Mouse (Mus musculus) lung, adult 2 months (tissue): ENCODE data around the gene Epas1. TPM values are rescaled to one million over a fixed set of nuclear protein-coding genes. Genes with fewer than 3 reads are reported as not detected.

Experiments
- DNase-seq: peaks from one replicate; pipeline ENCODE4 v3.0.0; 2022
- H3K4me1 ChIP-seq: fragments of 200-500 bp; 2 replicates; pipeline ENCODE4 v1.6.1; 2011; ENCODE audit warnings: low read length; ENCODE audit not compliant: control insufficient read depth, insufficient read depth
- H3K4me3 ChIP-seq: fragments of 200-500 bp; replicated peaks from 2 replicates; pipeline ENCODE3; 2011; ENCODE audit warnings: low read depth, mild to moderate bottlenecking, control low read depth, low read length; ENCODE audit errors: extremely low read depth
- CTCF ChIP-seq: fragments of 200-500 bp; IDR thresholded peaks from 2 replicates; pipeline ENCODE4 v1.5.1; 2011; ENCODE audit warnings: mild to moderate bottlenecking, low read length, control low read depth; ENCODE audit not compliant: insufficient read depth
- POLR2A ChIP-seq: fragments of 200-500 bp; IDR thresholded peaks from 2 replicates; pipeline ENCODE4 v1.6.1; 2011; ENCODE audit warnings: low read depth, mild to moderate bottlenecking, control low read depth, low read length, borderline replicate concordance; ENCODE audit errors: extremely low read depth
- WGBS: fragments of 180-500 bp; shearing (Covaris S2); methylation state at CpG from one replicate; pipeline ENCODE4 v1.1.7; 2018; 5-methylcytosine and 5-hydroxymethylcytosine counted together
- polyA plus RNA-seq: library from polyadenylated mRNA; depleted of rRNA; stranded (reverse); fragments of >200 nt; gene quantifications from 2 replicates; pipeline ENCODE4 v1.2.3, GENCODE M21; 2012

The Epas1 gene
- polyA plus RNA-seq, 1 experiment: 943 TPM

DNA sequence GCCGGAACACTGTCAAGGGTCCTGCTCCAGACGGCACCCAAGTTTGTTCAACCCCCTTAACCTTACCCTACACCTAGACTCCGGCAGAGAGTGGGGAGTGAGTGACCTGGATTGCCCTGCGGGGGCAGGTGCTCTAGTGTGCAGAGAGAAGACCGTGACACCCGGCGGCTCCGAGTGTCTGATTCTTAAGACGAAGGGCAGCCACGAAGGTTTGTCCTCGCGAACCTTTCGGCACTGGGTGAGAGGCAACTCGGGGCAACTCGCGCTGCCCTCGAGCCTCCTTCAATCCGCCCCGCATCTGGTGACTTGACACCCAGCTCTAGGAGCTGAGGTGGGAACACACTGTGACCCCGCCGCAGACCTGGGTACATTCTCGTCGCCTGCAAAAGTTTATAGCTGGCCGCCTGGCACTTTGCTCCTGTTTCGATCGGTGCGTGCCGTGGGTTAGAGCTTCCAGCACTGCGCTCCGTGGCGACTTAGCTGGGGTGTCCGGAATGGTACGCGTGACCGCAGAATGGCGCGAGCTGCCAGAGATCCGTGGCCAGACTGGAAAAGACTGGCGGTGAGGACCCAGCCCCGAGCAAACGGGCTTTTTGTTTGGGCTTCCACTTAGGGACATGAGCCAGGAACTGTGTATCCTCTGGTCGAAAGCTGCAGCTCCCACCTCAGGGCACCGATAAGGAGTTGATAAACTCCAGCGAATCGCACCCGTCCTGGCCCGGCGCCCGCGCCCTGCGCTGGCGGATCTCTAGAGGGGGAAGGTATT is 1.5 kb downstream of the Epas1 start:
- under 1% methylated on average over 52 of the region's 52 CpGs for WGBS
- peak overlapping the region; percentile 89 for H3K4me3 ChIP-seq
- peak; percentile 61 for DNase-seq
- peaks cover 6% of the 10 kb centered on the region for H3K4me1 ChIP-seq
- TF ChIP-seq CTCF (no peak), POLR2A (no peak; the same call in 1 of the 2 replicates)

DNA sequence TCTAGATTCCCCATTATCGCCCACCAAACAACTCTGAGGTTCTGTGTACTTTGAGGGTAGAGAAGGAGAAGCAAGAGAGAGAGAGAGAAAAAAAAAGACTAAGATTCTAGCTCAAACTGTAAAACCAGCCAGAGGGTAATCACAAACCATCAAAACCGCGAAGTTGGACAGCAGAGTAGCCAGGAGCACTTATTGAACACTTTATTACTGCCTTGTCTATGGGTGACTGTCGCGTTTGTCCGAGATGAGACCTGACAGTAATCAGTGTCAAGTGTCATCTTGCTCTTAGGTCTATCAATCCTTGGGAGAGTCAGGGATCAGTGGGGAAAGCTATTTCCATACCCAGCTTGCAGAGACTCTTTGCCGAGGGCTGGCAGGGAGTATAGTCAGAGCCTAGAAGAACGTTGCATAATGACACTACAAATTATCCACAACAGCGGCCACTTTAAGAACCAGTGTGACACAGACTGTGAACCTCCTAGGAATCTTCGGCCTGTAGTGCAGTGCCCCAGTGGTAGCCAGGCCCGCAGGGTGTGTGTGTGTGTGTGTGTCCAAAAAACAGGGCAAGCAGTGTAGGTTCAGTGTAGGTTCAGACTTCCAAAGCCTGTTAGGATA is 2.2 kb downstream of the Epas1 start:
- TF ChIP-seq CTCF (no peak), POLR2A (peak; percentile 33; the same call in 1 of the 2 replicates)
- WGBS: 15% methylated on average over 11 of the region's 11 CpGs
- peak overlapping the region; percentile 89 for H3K4me3 ChIP-seq
- H3K4me1 ChIP-seq: peaks cover 8% of the 10 kb centered on the region
- DNase-seq: peak; percentile 41

DNA sequence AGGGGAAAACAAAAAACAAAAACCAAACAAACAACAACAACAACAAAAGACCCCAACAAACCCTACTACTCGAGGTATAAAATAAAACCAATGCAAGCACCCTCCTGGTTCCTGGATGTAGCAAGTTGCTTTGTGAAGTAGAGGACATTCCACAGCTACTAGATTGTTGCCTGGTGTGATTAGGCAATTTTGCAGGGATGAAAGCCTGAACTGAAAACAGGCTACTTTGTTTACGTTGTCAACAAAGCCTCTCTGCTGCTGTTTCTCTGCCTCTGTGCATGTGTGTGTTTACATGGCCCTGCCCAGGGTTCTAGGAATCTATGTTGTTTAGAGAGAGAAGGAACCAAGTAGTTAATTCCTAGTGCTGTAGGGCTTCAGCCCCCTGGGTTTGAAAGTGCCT is 4.1 kb downstream of the Epas1 start:
- H3K4me1 ChIP-seq: peaks cover 14% of the 10 kb centered on the region
- peak overlapping the region; percentile 59 for H3K4me3 ChIP-seq
- 27% methylated on average over 2 of the region's 2 CpGs for WGBS
- DNase-seq: no peak
- TF ChIP-seq CTCF (no peak), POLR2A (no peak)

DNA sequence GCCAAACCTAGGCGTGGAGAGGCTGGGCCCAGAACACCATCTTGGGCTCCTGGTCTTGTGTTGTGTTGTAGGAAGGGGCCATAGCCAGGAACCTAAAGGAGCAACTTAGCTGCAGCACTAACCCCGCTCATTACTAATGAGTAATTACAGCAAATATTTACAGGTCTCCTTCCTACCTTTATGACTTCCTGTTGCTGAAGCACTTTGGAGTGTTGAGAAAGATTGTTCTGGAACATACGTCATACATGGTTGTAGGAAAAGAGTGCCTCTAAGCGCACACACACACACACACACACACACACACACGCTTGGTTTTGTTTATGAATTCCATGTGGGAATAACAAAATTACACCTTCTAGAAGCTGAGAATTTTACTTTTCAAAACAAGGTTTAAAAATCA is 8.4 kb downstream of the Epas1 start:
- no peak for TF ChIP-seq CTCF
- no peak for TF ChIP-seq POLR2A
- H3K4me1 ChIP-seq: peaks cover 32% of the 10 kb centered on the region
- no peak for DNase-seq
- WGBS: 40% methylated on average over 5 of the region's 5 CpGs
- peak overlapping the region; percentile 19 for H3K4me3 ChIP-seq

GRCm38 (mm10) chr17:86762479-86763242 is 9.2 kb downstream of the Epas1 start:
- TF ChIP-seq CTCF: no peak
- TF ChIP-seq POLR2A: no peak
- Histone ChIP-seq H3K4me3 (no peak overlapping the region), H3K4me1 (peaks cover 34% of the 10 kb centered on the region)
- DNase-seq: no peak
- 43% methylated on average over 11 of the region's 11 CpGs for WGBS

GRCm38 (mm10) chr17:86765762-86766404 is 12.4 kb downstream of the Epas1 start:
- 55% methylated on average over 8 of the region's 8 CpGs for WGBS

DNA sequence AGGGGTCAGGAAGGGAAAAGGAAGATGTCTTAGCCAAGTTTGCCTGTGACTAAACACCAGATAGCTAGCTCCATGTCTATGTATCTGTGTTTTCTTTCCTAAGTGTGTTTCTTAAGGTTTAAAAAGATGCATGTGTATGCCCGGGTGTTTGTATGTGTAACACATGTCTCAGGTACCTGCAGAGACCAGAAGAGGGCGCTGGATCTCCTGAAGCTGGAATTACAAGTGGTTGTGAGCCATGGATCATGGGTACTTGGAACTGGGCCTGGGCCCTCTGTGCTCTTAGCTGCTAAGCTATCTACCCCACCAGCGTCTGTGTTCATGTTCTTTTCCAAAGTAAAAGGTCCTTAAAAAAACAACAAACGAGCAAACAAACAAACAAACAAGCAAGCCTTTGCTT is 12.9 kb downstream of the Epas1 start:
- no peak for TF ChIP-seq POLR2A
- 76% methylated on average over 4 of the region's 4 CpGs for WGBS
- H3K4me1 ChIP-seq: peaks cover 53% of the 10 kb centered on the region
- DNase-seq: no peak
- no peak overlapping the region for H3K4me3 ChIP-seq

More at GRCm38 (mm10) chr17:86765762-86766404, 12.4 kb downstream of the Epas1 start:
- no peak overlapping the region for H3K4me3 ChIP-seq
- peaks cover 56% of the 10 kb centered on the region for H3K4me1 ChIP-seq
- TF ChIP-seq CTCF (no peak), POLR2A (no peak)
- no peak for DNase-seq

GRCm38 (mm10) chr17:86768596-86768995 is 15.1 kb downstream of the Epas1 start:
- Histone ChIP-seq H3K4me1 (peaks cover 52% of the 10 kb centered on the region), H3K4me3 (no peak overlapping the region)
- TF ChIP-seq CTCF: no peak; the same call in 1 of the 2 replicates
- TF ChIP-seq POLR2A: peak; percentile 28; the same call in 1 of the 2 replicates
- no peak for DNase-seq
- 44% methylated on average over 7 of the region's 7 CpGs for WGBS

DNA sequence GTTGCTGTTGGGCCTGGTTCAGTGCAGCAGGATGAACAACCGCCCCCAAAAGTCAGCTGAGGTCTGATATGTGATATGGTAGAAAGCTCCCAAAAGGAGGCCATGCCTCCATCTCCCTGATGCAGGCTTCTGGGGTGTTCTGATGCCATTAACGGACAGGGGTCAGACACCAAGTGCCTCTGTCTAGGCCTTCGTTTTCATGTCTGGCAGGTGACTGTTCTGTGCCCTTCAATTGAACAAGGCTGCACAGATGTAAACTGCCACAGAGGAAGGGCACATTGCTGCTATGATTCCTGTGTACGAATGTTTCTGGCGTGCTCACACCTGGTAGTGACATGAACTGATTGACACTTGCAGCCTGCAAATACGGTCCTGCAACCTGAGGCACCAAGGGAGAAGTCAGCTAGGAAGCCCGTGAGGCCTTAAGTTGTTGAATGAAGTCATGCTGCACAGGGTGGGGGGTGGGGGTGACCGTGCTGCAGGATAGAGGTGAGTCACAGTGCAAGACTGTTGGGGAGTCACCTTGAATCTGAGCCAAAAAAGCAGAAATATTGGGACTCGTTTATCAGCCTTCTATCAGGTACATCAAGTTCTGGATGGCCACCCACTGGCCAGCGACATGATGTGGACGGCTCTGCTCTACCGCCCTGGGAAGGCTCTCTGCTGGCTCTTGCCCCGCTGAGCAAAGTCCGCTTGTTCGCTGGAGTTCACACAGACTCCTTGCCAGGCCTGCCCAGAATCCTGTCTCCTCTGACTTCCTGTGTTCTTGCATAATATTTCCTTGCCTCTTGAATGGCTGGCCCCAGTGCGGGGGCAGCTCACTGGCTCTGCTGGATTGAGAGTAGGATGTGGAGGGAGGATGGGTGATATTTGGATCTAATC is 16.1 kb downstream of the Epas1 start:
- TF ChIP-seq POLR2A (peak; percentile 48; the same call in 1 of the 2 replicates), CTCF (no peak)
- WGBS: 24% methylated on average over 16 of the region's 16 CpGs
- Histone ChIP-seq H3K4me3 (no peak overlapping the region), H3K4me1 (peaks cover 49% of the 10 kb centered on the region)
- peak; percentile 67 for DNase-seq
